Mouse (Mus musculus) heart, adult 2 months (tissue): Measurements from ENCODE around the gene Fgfr2. TPM values are rescaled to one million over a fixed set of nuclear protein-coding genes. Genes with fewer than 3 reads are reported as not detected.

Source experiments
- DNase-seq, 2 experiments: peaks; one replicate each; pipeline ENCODE4 v3.0.0; 2021
- H3K27ac ChIP-seq: fragments of 200-600 bp; 2 replicates; pipeline ENCODE4 v1.8.1; 2022
- H3K27me3 ChIP-seq: fragments of 200-500 bp; 2 replicates; pipeline ENCODE4 v1.6.1; 2012; ENCODE audit warnings: mild to moderate bottlenecking, low read length, inconsistent platforms, mixed read lengths; ENCODE audit not compliant: control insufficient read depth, insufficient read depth
- H3K36me3 ChIP-seq: fragments of 200-500 bp; 2 replicates; pipeline ENCODE4 v1.6.1; 2012; ENCODE audit warnings: low read length, inconsistent platforms; ENCODE audit not compliant: control insufficient read depth, insufficient read depth
- H3K4me1 ChIP-seq: fragments of 200-500 bp; 2 replicates; pipeline ENCODE4 v1.6.1; 2011; ENCODE audit warnings: low read length; ENCODE audit not compliant: control insufficient read depth, insufficient read depth
- H3K4me3 ChIP-seq: fragments of 200-600 bp; 2 replicates; pipeline ENCODE4 v1.8.1; 2022
- H3K79me2 ChIP-seq: fragments of 200-500 bp; replicated peaks from 2 replicates; pipeline ENCODE4 v1.6.1; 2012; ENCODE audit warnings: mild to moderate bottlenecking, inconsistent platforms, low read length, moderate library complexity, mixed read lengths; ENCODE audit not compliant: control insufficient read depth, insufficient read depth
- H3K9ac ChIP-seq: fragments of 200-500 bp; 2 replicates; pipeline ENCODE4 v1.6.1; 2012; ENCODE audit warnings: low read depth, mild to moderate bottlenecking, control low read depth, inconsistent platforms, low read length, mixed read lengths
- CTCF ChIP-seq: fragments of 200-600 bp; IDR thresholded peaks from 2 replicates; pipeline ENCODE4 v1.8.1; 2022; ENCODE audit warnings: antibody characterized with exemption, mild to moderate bottlenecking, moderate library complexity
- EP300 ChIP-seq: fragments of 200-500 bp; IDR thresholded peaks from 2 replicates; pipeline ENCODE4 v1.6.1; 2011; ENCODE audit warnings: low read depth, low read length, control low read depth; ENCODE audit not compliant: insufficient read depth
- POLR2A ChIP-seq: fragments of 200-500 bp; IDR thresholded peaks from 2 replicates; pipeline ENCODE4 v1.6.1; 2011; ENCODE audit warnings: mild to moderate bottlenecking, low read depth, low read length, control low read depth; ENCODE audit not compliant: insufficient read depth
- WGBS: fragments of 180-500 bp; shearing (Covaris S2); methylation state at CpG from one replicate; pipeline ENCODE4 v1.1.7; 2018; 5-methylcytosine and 5-hydroxymethylcytosine counted together
- intact Hi-C: fragments of 180-260 bp; cut with DNase I; formaldehyde crosslinking; loops from one replicate; pipeline ENCODE4 v1.15.1; 2025
- polyA plus RNA-seq: library from polyadenylated mRNA; depleted of rRNA; stranded (reverse); fragments of >200 nt; gene quantifications from 2 replicates; pipeline ENCODE4 v1.2.3, GENCODE M21; 2012
- total RNA-seq, 2 experiments: library from RNA; stranded (reverse); gene quantifications; 2 replicates each; pipeline ENCODE4 v1.2.3; 2021

Gene Fgfr2
- total and polyA plus RNA-seq, 3 experiments = 1.1 to 2.0 (median 1.3) TPM

DNA sequence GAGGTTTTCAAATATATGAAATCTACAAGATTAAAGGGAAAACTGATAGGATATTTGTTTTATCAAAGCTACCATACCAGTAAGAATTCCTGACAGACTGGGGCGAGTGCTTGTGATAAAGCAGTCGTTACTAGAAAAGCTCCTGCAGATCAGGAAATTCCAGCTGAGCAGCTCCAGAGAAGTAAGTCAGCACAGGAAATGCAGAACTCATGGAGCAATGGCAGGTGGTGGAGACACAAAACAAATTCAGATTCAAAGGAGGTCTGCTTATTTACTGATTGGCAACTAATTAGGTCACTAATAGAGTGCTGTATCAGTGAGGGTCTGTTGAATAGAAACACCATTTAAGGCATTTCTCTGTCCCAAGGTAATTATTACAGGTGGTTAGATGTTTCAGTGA lies 2232.3 kb downstream of the Fgfr2 start:
- no peak for DNase-seq
- Histone ChIP-seq H3K4me1 (peaks cover 1% of the 10 kb centered on the region), H3K27me3 (no peaks in the 10 kb centered on the region), H3K9ac (no peak overlapping the region), H3K4me3 (no peak overlapping the region), H3K79me2 (no peaks in the 10 kb centered on the region; the same call in 1 of the 2 replicates), H3K27ac (no peak overlapping the region), H3K36me3 (peaks cover 22% of the 10 kb centered on the region)
- TF ChIP-seq CTCF (no peak), POLR2A (no peak), EP300 (no peak)
- WGBS = 17% methylated on average over 2 of the region's 2 CpGs
- intact Hi-C loops = loop anchor here (2.0 kb wide), 2 partner anchors 14 to 24 kb away; no protein-coding TSS in a partner anchor

DNA sequence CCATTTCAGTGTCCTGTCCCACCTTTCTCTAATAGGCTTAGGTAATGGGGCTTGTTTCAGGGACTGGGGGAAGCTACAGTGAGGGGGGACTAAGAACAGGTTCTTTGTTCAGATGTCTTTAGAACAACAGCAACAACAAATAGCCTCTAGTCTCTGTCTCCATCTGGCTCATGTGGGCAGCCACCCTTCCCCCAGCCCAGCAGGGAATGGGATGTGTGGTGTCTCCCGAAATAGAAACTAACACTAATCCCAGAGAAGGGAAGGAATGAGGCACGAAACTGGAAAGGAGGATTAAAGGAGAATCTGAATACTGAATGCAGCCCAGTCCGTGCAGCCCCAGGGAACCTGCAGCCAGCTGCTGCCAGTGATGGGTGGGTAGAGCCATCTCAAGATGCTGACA lies 2235.2 kb downstream of the Fgfr2 start:
- H3K9ac ChIP-seq = no peak overlapping the region
- peak overlapping the region; percentile 63 for H3K27ac ChIP-seq
- 25% methylated on average over 3 of the region's 3 CpGs for WGBS
- peaks cover 32% of the 10 kb centered on the region for H3K36me3 ChIP-seq
- intact Hi-C loops = no loop called here
- peaks cover 2% of the 10 kb centered on the region for H3K4me1 ChIP-seq
- no peaks in the 10 kb centered on the region; the same call in 1 of the 2 replicates for H3K79me2 ChIP-seq
- H3K27me3 ChIP-seq = no peaks in the 10 kb centered on the region
- peak; percentile 34 to 44 for DNase-seq
- no peak for TF ChIP-seq POLR2A
- no peak for TF ChIP-seq CTCF
- no peak for TF ChIP-seq EP300
- H3K4me3 ChIP-seq = no peak overlapping the region

DNA sequence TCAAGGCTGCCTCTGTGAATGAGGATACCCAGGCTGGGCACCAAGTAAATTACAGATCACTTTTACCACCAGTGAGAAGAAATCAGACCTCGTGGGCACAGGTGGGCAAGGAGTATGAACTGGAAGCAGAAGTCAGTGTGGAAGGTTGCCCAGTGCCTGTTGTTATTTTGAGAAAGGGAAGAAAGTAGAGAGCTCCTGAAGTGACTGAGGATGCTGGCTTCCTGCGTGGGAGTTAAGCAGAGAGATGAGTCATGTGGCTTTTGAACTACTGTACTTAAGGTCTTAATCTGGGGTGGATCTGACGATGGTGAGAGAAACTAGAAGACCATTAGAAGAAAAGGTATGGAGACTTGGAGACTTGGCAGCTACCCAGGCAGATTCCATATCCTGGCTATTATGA lies 2236.9 kb downstream of the Fgfr2 start:
- DNase-seq = no peak
- Histone ChIP-seq H3K27ac (no peak overlapping the region), H3K9ac (no peak overlapping the region), H3K79me2 (no peaks in the 10 kb centered on the region; the same call in 1 of the 2 replicates), H3K4me1 (peaks cover 2% of the 10 kb centered on the region), H3K27me3 (no peaks in the 10 kb centered on the region), H3K4me3 (no peak overlapping the region), H3K36me3 (peaks cover 32% of the 10 kb centered on the region)
- TF ChIP-seq EP300 (no peak), POLR2A (no peak), CTCF (no peak)
- 34% methylated on average over 3 of the region's 3 CpGs for WGBS
- intact Hi-C loops = no loop called here

DNA sequence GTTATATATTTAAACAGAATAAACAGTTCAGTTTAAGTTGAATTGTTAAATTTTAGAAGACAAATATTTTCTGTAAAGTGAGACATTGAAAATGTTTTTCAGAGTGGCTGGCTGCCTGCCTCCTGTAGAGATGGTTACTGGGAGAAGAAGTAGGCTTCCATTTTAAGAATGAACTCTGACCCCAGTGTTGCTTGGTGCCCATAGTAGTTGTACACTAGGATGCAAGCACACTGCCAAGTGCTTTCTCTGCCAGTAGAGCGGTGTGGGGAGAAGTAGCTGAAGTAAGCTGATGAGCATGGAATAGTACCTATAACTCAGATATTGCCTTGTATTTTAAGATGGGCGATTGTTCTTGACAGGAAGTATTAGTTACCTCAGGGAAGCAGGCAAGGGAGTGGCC lies 2239.0 kb downstream of the Fgfr2 start:
- peaks cover 25% of the 10 kb centered on the region for H3K36me3 ChIP-seq
- H3K27ac ChIP-seq = no peak overlapping the region
- intact Hi-C loops = no loop called here

DNA sequence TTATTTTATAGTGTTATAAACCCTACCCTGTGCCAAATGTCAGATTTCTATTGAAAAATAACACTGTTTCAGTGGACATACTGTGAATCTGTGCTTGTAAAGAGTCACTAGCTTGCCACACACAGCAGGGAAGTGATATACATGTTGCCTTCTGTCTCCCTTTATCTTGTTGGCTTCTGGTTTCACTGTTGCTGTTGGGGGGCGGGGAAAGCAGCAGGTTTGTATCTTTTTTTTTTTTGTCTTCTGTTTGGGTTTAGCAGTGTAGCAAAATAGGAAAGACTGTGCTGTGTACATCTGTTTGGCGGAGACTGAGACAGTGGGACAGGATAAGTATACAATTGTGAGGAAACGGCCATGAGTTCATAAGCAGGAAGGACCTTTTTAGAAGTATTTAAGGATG lies 2255.9 kb downstream of the Fgfr2 start:
- H3K36me3 ChIP-seq = peaks cover 7% of the 10 kb centered on the region; the same call in 1 of the 2 replicates
- 38% methylated on average over 3 of the region's 3 CpGs for WGBS
- no peaks in the 10 kb centered on the region for H3K27me3 ChIP-seq
- peak overlapping the region; percentile 48 for H3K9ac ChIP-seq
- no peak for TF ChIP-seq EP300
- no peak for TF ChIP-seq CTCF
- TF ChIP-seq POLR2A = no peak
- H3K4me1 ChIP-seq = no peaks in the 10 kb centered on the region; the same call in 1 of the 2 replicates
- H3K4me3 ChIP-seq = peak overlapping the region; percentile 82
- H3K27ac ChIP-seq = peak overlapping the region; percentile 93
- intact Hi-C loops = loop anchor here (2.0 to 10.0 kb wide), 4 partner anchors 24 to 695 kb away; partner anchors contain the start of gene Bub3
- peaks cover 4% of the 10 kb centered on the region for H3K79me2 ChIP-seq
- no peak for DNase-seq

More for the DNA sequence above, 2239.0 kb downstream of the Fgfr2 start:
- Histone ChIP-seq H3K27me3 (no peaks in the 10 kb centered on the region), H3K9ac (no peak overlapping the region), H3K79me2 (peaks cover 1% of the 10 kb centered on the region; the same call in 1 of the 2 replicates), H3K4me3 (no peak overlapping the region), H3K4me1 (peaks cover 2% of the 10 kb centered on the region)
- WGBS = 57% methylated on average over 2 of the region's 2 CpGs
- DNase-seq = no peak
- TF ChIP-seq CTCF = no peak
- no peak for TF ChIP-seq EP300
- no peak for TF ChIP-seq POLR2A

DNA sequence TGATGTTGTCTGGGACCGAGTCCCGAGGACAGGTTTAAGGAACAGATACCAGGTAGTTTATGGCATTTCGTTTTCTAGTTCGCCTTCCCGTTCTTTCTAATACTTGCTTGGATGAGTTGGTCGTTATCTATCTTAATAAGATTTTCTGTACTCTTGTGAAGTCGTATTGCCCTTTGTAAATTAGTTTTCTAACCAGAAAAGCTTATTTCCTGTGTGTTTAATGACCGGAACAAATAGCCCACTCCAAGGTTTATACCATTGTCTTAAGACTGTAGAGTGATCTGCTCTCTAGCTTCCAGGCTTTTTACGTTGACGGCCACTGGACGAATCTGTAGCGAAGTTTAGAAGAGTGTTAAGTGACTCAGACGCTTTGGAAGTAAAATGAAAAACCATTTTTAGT lies 2256.5 kb downstream of the Fgfr2 start:
- intact Hi-C loops = loop anchor here (2.0 to 10.0 kb wide), 4 partner anchors 24 to 696 kb away; partner anchors contain the start of gene Bub3
- 2% methylated on average over 13 of the region's 13 CpGs for whole genome bisulfite sequencing
- no peak for DNase-seq
- H3K36me3 ChIP-seq = peaks cover 7% of the 10 kb centered on the region; the same call in 1 of the 2 replicates
- H3K79me2 ChIP-seq = peaks cover 3% of the 10 kb centered on the region
- no peak for TF ChIP-seq CTCF
- no peak for TF ChIP-seq EP300
- no peak for TF ChIP-seq POLR2A
- peak overlapping the region; percentile 82 for H3K4me3 ChIP-seq
- H3K27ac ChIP-seq = peak overlapping the region; percentile 93
- no peaks in the 10 kb centered on the region for H3K27me3 ChIP-seq
- no peaks in the 10 kb centered on the region; the same call in 1 of the 2 replicates for H3K4me1 ChIP-seq
- peak overlapping the region; percentile 97 for H3K9ac ChIP-seq
